Mouse (Mus musculus): ENCODE measurements around the gene Anxa7. TPM values are rescaled to one million over a fixed set of nuclear protein-coding genes. Genes with fewer than 3 reads are reported as not detected.

The Anxa7 gene
- total RNA-seq, 2 experiments from 2014 or later = 48.4 to 50.6 TPM

DNA sequence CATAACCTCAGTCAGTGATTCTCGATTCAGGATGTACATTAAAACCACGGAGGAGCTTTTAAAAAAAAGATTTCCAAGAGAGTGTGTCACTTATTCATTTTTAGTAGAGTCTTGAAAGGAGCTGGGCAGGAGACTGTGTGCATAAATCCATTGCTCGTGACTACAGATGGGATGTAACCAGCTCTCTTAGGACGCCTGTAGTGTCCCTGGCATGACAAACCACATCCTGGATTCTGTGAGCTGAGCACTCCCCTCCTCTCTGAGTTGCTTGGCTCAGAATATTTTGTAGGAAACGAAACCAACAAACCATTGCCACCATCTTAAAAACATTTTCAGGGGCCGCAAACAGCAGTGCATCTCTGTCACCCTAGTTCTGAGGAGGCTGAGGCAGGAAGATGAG lies 43.0 kb downstream of the Anxa7 start:
- no peak for DNase-seq (ENCODE audit: low spot score in 2 of 2)

DNA sequence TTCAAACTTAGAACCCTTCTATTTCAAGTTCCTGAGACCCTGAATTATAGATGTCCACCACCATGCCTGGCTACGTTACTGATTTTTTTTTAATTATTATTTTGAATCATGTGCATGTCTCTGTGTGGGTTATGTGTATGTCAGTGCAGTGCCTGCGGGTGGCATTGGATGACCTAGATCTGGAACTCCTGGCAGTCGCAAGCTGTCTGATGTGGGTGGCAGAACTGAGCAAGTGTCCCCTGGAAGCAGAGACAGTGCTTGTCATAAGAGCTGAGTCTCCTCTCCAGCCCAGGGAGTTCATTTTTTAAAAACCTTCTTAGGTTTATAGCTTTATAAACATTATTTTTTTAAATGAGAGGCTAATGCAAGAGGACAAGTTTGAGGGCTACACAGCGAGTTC lies 47.5 kb downstream of the Anxa7 start:
- DNase-seq (ENCODE audit: low spot score in 2 of 2) = no peak

DNA sequence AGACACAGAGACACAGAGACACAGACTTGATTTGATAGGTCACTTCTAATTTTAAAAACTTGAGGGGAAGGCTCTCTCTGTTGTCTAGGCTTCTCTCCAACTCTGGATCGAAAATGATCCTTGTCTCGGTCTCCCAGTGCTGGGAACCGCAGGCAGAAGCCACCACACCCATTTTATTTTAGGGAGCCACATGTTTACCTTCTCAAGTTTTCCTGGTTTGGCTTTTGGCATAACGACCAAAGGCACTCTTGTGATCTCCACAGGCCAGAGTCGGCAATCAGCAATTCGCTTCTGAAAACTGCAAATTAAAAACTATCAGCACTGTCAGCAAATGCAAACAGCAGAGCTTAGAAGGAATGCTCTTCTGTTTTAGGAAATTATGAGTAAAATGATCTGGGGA lies 48.2 kb downstream of the Anxa7 start:
- DNase-seq (ENCODE audit: low spot score in 2 of 2) = no peak

DNA sequence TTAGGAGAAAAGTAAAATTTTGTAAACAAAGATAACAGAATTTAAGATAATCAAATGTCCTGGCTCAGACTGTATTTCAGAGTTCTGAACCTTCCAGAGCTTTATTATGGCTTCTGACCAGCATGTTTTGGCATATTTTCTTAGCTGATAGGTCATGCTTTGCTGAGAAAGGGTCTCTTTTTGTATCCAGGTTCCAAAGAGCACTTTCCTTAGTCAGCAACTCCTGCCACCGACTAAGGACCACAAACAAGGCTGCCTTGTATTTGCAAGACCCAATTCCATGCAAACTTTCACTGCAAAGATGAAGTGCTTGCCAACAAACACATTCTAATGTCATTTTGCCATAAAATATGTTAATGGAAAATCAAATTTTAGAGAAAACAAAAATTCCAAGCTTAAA lies 50.1 kb downstream of the Anxa7 start:
- DNase-seq (ENCODE audit: low spot score in 2 of 2) = no peak

DNA sequence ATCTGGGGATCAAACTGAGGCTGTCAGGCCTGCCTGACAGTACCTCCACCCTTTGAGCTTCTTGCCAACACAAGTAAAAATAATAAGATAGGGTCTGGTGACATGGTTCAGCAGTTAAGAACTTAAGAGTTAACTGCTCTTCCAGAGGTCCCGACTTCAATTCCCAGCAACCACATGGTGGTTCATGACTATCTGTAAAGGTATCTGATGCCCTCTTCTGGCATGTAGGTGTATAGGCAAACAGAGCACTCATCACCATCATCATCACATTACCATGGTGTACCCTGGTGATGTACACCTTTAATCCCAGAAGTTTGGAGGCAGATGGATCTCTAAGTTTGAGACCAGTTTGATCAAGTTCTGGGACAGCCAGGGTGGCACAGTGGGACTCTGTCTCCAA lies 51.3 kb downstream of the Anxa7 start:
- no peak for DNase-seq (ENCODE audit: low spot score in 2 of 2)

DNA sequence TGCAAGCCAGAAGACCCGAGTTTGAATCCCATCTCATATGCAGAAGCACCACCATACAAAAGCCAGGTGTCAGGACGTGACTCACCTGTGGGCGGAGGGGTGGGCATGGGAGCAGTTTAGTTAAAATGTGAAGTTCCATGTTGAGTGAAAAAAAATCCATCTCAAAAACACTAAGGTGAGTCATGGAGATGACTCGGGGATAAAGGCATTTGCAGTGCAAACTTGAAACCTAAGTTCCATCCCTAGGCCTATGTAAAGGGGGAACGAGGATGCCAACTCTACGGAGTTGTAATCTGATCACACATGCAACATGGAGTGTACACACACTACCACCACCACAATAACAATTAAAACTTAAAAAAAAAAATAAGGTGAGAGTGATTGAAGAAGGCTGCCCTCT lies 56.9 kb downstream of the Anxa7 start:
- no peak for DNase-seq (ENCODE audit: low spot score in 2 of 2)

DNA sequence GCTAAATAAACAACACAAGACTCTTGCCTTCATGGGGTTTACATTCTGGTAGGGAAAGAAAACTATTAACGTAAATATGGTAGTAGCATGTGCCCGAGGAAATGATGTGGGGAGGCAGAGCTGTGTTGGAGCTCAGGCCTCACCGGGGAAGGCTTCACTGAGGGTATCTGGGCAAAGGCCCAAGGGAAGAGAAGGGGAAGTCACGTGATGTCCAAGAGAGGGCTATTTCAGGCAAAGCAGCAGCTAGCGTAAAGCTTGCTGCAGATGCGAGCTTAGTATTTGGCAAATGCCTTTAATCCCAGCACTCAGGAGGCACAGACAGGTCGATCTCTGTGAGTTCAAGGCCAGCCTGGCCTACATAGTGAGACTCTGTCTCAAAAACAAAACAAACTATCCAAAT lies 57.7 kb downstream of the Anxa7 start:
- DNase-seq (ENCODE audit: low spot score in 2 of 2) = peak in 1 of 2 experiments; percentile 13

Other genes with a start within 250 kb of the Anxa7 start
- gene Kcnk16, start 210.9 kb downstream of the Anxa7 start, total RNA-seq (2021) = not detected
- 10 to 100 TPM; 23.4 to 28.3 TPM for gene Nudt13, start 185.4 kb downstream of the Anxa7 start, total RNA-seq (2021)
- 10 to 100 TPM; 27.9 to 32.8 TPM for gene Ecd, start 132.0 kb downstream of the Anxa7 start, total RNA-seq (2021)
- 10 to 100 TPM; 44.3 to 45.5 TPM for gene Fam149b, start 132.0 kb downstream of the Anxa7 start, total RNA-seq (2021)
- gene Dnajc9, start 91.2 kb downstream of the Anxa7 start, total RNA-seq (2021) = 10 to 100 TPM; 21.9 to 22.4 TPM
- 10 to 100 TPM; 33.3 to 36.5 TPM for gene Mrps16, start 86.5 kb downstream of the Anxa7 start, total RNA-seq (2021)
- 1 to 10 TPM in 1 of 2 experiments, under 1 TPM in 1; 0.67 to 1.8 TPM for gene Cfap70, start 27.9 kb downstream of the Anxa7 start, total RNA-seq (2021)
- 1 to 10 TPM; 1.0 to 1.8 TPM for gene Mss51, start 16.8 kb upstream of the Anxa7 start, total RNA-seq (2021)
- 100 to 1,000 TPM; 373 to 392 TPM for gene Ppp3cb, start 66.4 kb upstream of the Anxa7 start, total RNA-seq (2021)
- 10 to 100 TPM; 38.6 to 51.9 TPM for gene Usp54, start 160.9 kb upstream of the Anxa7 start, total RNA-seq (2021)
- not detected for gene Myoz1, start 176.4 kb upstream of the Anxa7 start, total RNA-seq (2021)
- under 1 TPM; 0.35 to 0.57 TPM for gene Synpo2l, start 188.2 kb upstream of the Anxa7 start, total RNA-seq (2021)
- gene Sec24c, start 194.2 kb upstream of the Anxa7 start, total RNA-seq (2021) = 100 to 1,000 TPM; 106 to 110 TPM
- gene Fut11, start 214.8 kb upstream of the Anxa7 start, total RNA-seq (2021) = 10 to 100 TPM; 18.2 to 18.5 TPM
- gene Chchd1, start 222.9 kb upstream of the Anxa7 start, total RNA-seq (2021) = 10 to 100 TPM; 48.4 to 51.8 TPM
- gene Zswim8, start 227.4 kb upstream of the Anxa7 start, total RNA-seq (2021) = 100 to 1,000 TPM; 142 to 161 TPM